Mouse (Mus musculus): ENCODE results near the gene Creb5. TPM values are rescaled to one million over a fixed set of nuclear protein-coding genes. Genes with fewer than 3 reads are reported as not detected.

The Creb5 gene
- total and polyA plus RNA-seq, 2 experiments from 2014 or later = 1.6 to 3.2 TPM

- no peak overlapping the region for H3K9ac ChIP-seq (replicated peaks; ENCODE audit: low read length, poor library complexity, severe bottlenecking)
- no peak overlapping the region for H3K27ac ChIP-seq (ENCODE audit: low read depth, low read length)
- no peak for TF ChIP-seq CTCF (IDR thresholded peaks at IDR 0.05)
- H3K9me3 ChIP-seq (ENCODE audit: low read length) = no peaks in the 10 kb centered on the region
- H3K4me1 ChIP-seq (ENCODE audit: insufficient read depth, low read length) = no peaks in the 10 kb centered on the region
- no peak overlapping the region for H3K4me3 ChIP-seq (ENCODE audit: low read depth, low read length)
- no peaks in the 10 kb centered on the region for H3K27me3 ChIP-seq (ENCODE audit: insufficient read depth, low read length)
- ATAC-seq (ENCODE audit: low FRiP score) = no peak
- no peak overlapping the region for H3K4me2 ChIP-seq (ENCODE audit: low read depth, low read length, poor library complexity, severe bottlenecking)
- no peak for DNase-seq (ENCODE audit: low spot score)
- H3K36me3 ChIP-seq (ENCODE audit: insufficient read depth, low read length) = no peaks in the 10 kb centered on the region
These were observed 451.1 kb downstream of the Creb5 start for GRCm38 (mm10) chr6:53738206-53738605.

GRCm38 (mm10) chr6:53741222-53741621 is 454.2 kb downstream of the Creb5 start:
- Histone ChIP-seq H3K27me3 (ENCODE audit: insufficient read depth, low read length) (no peaks in the 10 kb centered on the region), H3K27ac (ENCODE audit: low read depth, low read length) (no peak overlapping the region), H3K4me2 (ENCODE audit: low read depth, low read length, poor library complexity, severe bottlenecking) (no peak overlapping the region), H3K9me3 (ENCODE audit: low read length) (no peaks in the 10 kb centered on the region), H3K4me1 (ENCODE audit: insufficient read depth, low read length) (no peaks in the 10 kb centered on the region), H3K9ac (replicated peaks; ENCODE audit: low read length, poor library complexity, severe bottlenecking) (no peak overlapping the region), H3K4me3 (ENCODE audit: low read depth, low read length) (no peak overlapping the region), H3K36me3 (ENCODE audit: insufficient read depth, low read length) (no peaks in the 10 kb centered on the region)
- no peak for ATAC-seq (ENCODE audit: low FRiP score)
- WGBS = 90% methylated on average over 3 of the region's 3 CpGs
- no peak for TF ChIP-seq CTCF (IDR thresholded peaks at IDR 0.05)
- no peak for DNase-seq (ENCODE audit: low spot score)

Other genes starting within 250 kb of the Creb5 start
- 44.4 and 55.3 TPM in 2 replicates for gene Jazf1, start 218.6 kb upstream of the Creb5 start, total RNA-seq (2014; rRNA removed)
- 77.3 and 79.7 TPM in 2 replicates for gene Jazf1, start 218.6 kb upstream of the Creb5 start, polyA plus RNA-seq (2015; fragmentation: Nextera tagmentation; extraction: Ambion mirVana)